Mouse (Mus musculus): ENCODE results near the gene Esp36.
"Not testable (repeated sequence)": the region's sequence is repeated elsewhere in the genome, so short reads cannot be mapped to it uniquely, and the experiment has no call there.

Gene Esp36

GRCm38 (mm10) chr17:38420085-38420484, at the start of gene Esp36:
TSS of gene Esp36 (minus strand) at chr17:38420185.
- no peak for DNase-seq

- DNase-seq = not testable (repeated sequence)
Measured at GRCm38 (mm10) chr17:38456206-38456605, 36.2 kb upstream of the Esp36 start.

DNA sequence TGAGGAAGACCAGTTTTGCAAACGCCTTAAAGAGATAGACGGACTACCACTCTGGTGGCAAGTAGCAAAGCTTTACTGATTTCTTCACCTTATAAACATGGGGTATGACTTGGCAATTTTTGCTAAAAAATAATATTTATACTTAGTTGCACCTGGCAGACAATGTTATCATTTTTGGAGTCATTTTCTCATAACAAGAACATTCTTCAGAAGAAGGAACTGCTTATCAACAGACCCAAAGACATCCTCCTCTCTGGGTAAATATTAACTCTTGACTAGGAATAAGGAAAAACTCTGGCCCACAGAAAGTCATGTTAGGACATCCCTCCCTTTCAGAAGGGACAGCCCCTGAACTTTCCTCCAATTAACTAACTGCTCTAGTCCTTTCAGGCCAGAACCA, 30.7 kb upstream of the Esp36 start:
- no peak for DNase-seq

DNA sequence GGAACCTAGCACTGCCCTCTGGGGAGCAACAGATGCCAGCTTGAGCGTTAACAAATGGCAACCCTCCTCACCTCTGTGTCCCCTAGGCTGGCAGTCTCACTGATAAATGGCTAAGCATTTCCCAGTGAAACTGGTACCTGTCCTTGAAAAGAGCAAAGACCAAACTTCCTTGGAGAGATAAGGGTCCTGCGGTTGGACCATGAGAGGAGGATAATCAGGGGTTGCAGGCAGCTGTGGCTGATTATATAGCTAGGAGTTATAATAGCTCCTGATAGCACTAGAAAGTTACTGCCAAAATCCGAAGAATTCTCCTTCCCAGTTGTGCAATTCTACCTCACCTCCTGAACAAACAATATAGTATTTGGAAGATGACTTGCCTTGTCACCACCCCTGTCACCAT, 13.8 kb downstream of the Esp36 start:
- DNase-seq = no peak

GRCm38 (mm10) chr17:38391821-38392220, 28.2 kb downstream of the Esp36 start:
- no peak for DNase-seq
